Mouse (Mus musculus): ENCODE data around the gene Creb5. TPM values are rescaled to one million over a fixed set of nuclear protein-coding genes. Genes with fewer than 3 reads are reported as not detected.
A peak's percentile ranks its signal among the peaks of the same experiment; 100 is the strongest.

The Creb5 gene
- 5.0 and 5.4 TPM in 2 replicates for polyA plus RNA-seq (2015; fragmentation: Nextera tagmentation; extraction: Ambion mirVana)

GRCm38 (mm10) chr6:53287038-53287561, at the start of gene Creb5:
TSS of gene Creb5 (plus strand) at chr6:53287270.
- H3K27ac ChIP-seq: no peak within 1 kb of the TSS

DNA sequence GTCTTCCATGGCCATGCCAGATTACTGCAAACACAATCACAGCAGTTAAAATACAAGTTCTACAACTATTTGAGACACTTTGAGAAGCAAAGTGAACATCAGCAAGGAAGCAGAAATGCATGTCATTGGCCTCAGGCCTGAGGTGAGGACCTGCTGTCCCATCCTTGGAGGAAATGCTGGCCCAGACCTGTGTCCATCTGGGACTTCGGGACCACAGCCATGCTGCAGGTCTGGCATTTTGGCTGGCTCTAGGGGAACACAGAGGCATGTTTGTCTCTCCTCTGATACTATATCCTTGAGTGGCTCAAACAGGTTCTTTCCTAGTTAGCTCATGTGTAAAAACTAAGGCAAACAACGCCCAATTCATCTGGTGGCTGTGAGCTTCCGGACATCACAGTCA, 27.2 kb upstream of the Creb5 start:
- Histone ChIP-seq H3K9me3 (no peaks in the 10 kb centered on the region), H3K27ac (no peak overlapping the region), H3K4me2 (replicated peaks) (no peak overlapping the region), H3K9ac (no peak overlapping the region), H3K4me1 (replicated peaks) (no peaks in the 10 kb centered on the region), H3K36me3 (no peaks in the 10 kb centered on the region), H3K27me3 (replicated peaks) (no peaks in the 10 kb centered on the region), H3K4me3 (replicated peaks) (no peak overlapping the region)
- ATAC-seq: no peak
- 94% methylated on average over 3 of the region's 3 CpGs for WGBS

More at GRCm38 (mm10) chr6:53287038-53287561, at the start of gene Creb5:
- peak; percentile 89 for ATAC-seq
- Histone ChIP-seq H3K4me2 (replicated peaks) (peak within 1 kb of the TSS; percentile 97), H3K27me3 (replicated peaks) (peaks cover 50% of the 10 kb centered on the region), H3K4me1 (replicated peaks) (0 out of 2 replicates have a peak, but pooled peaks cover 14% of the 10 kb centered on the region), H3K9ac (peak within 1 kb of the TSS; percentile 44), H3K4me3 (replicated peaks) (peak within 1 kb of the TSS; percentile 51), H3K36me3 (no peaks in the 10 kb centered on the region), H3K9me3 (no peaks in the 10 kb centered on the region)
- WGBS: under 1% methylated on average over 45 of the region's 45 CpGs

DNA sequence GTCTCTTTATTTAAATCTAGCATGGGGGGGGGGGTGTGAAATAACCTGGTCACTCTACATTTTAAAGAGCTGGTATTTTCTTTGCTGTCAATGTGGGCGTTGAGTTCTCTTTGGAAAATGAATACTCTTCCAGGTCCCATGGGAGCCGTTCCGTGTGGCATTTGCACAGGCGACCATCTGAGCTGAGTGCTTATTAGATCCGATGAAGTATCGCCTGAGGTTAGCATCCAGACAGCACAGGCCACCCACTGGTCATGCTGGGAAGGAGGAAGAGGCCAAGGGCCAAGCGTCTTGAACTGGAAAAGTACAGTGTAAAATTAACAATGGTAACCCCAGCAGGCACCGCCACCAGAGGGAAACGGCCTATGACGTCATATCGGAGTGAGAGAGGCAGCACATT, 24.7 kb upstream of the Creb5 start:
- no peak overlapping the region for H3K4me2 ChIP-seq (replicated peaks)
- H3K36me3 ChIP-seq: no peaks in the 10 kb centered on the region
- no peak overlapping the region for H3K27ac ChIP-seq
- H3K27me3 ChIP-seq (replicated peaks): no peaks in the 10 kb centered on the region; the same call in 1 of the 2 replicates
- no peaks in the 10 kb centered on the region for H3K4me1 ChIP-seq (replicated peaks)
- WGBS: 80% methylated on average over 11 of the region's 11 CpGs
- ATAC-seq: no peak
- no peaks in the 10 kb centered on the region for H3K9me3 ChIP-seq
- no peak overlapping the region for H3K9ac ChIP-seq
- no peak overlapping the region for H3K4me3 ChIP-seq (replicated peaks)

- Histone ChIP-seq H3K4me2 (replicated peaks) (no peak overlapping the region), H3K4me3 (replicated peaks) (no peak overlapping the region), H3K27me3 (replicated peaks) (no peaks in the 10 kb centered on the region; the same call in 1 of the 2 replicates), H3K4me1 (replicated peaks) (no peaks in the 10 kb centered on the region), H3K27ac (no peak overlapping the region), H3K9me3 (no peaks in the 10 kb centered on the region), H3K36me3 (no peaks in the 10 kb centered on the region), H3K9ac (no peak overlapping the region)
- ATAC-seq: no peak
- 35% methylated on average over 7 of the region's 7 CpGs for WGBS
These were observed 20.0 kb upstream of the Creb5 start for GRCm38 (mm10) chr6:53267036-53267435.

- H3K27me3 ChIP-seq (replicated peaks): no peaks in the 10 kb centered on the region; the same call in 1 of the 2 replicates
- ATAC-seq: no peak
- H3K4me3 ChIP-seq (replicated peaks): no peak overlapping the region
- H3K36me3 ChIP-seq: no peaks in the 10 kb centered on the region
- 32% methylated on average over 12 of the region's 12 CpGs for WGBS
- H3K4me2 ChIP-seq (replicated peaks): no peak overlapping the region
- H3K9ac ChIP-seq: no peak overlapping the region
- no peaks in the 10 kb centered on the region for H3K9me3 ChIP-seq
- no peaks in the 10 kb centered on the region for H3K4me1 ChIP-seq (replicated peaks)
- no peak overlapping the region for H3K27ac ChIP-seq
These were observed 19.2 kb upstream of the Creb5 start for GRCm38 (mm10) chr6:53267732-53268505.

GRCm38 (mm10) chr6:53271216-53271615, 15.9 kb upstream of the Creb5 start:
- Histone ChIP-seq H3K27ac (no peak overlapping the region), H3K4me2 (replicated peaks) (no peak overlapping the region), H3K4me3 (replicated peaks) (no peak overlapping the region), H3K36me3 (no peaks in the 10 kb centered on the region), H3K27me3 (replicated peaks) (no peaks in the 10 kb centered on the region; the same call in 1 of the 2 replicates), H3K4me1 (replicated peaks) (no peaks in the 10 kb centered on the region), H3K9ac (no peak overlapping the region), H3K9me3 (no peaks in the 10 kb centered on the region)
- 54% methylated on average over 3 of the region's 3 CpGs for WGBS
- no peak for ATAC-seq

DNA sequence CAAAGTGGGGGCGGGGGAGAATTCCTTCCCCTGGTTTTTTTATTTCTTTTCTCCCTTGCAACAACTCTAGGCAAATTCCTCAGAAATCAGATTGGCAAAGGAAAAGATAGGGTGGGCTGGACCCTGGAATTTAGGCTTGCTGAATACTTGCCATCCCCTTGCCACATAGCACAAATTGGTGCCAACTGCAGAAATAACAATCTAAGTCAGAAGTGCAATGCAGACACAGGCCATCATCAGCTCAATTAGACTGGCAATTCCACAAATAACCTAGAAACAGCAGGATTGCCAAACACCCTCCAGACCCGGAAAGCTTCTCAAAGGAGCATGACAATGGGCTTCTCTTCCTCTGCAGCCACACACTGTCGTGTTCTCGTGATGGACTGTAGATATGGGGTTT, 15.4 kb upstream of the Creb5 start:
- no peak overlapping the region for H3K4me3 ChIP-seq (replicated peaks)
- no peaks in the 10 kb centered on the region for H3K36me3 ChIP-seq
- no peak overlapping the region for H3K27ac ChIP-seq
- no peak for ATAC-seq
- H3K4me1 ChIP-seq (replicated peaks): no peaks in the 10 kb centered on the region
- H3K9me3 ChIP-seq: no peaks in the 10 kb centered on the region
- 50% methylated on average over 4 of the region's 4 CpGs for WGBS
- no peak overlapping the region for H3K9ac ChIP-seq
- H3K4me2 ChIP-seq (replicated peaks): no peak overlapping the region
- no peaks in the 10 kb centered on the region; the same call in 1 of the 2 replicates for H3K27me3 ChIP-seq (replicated peaks)

DNA sequence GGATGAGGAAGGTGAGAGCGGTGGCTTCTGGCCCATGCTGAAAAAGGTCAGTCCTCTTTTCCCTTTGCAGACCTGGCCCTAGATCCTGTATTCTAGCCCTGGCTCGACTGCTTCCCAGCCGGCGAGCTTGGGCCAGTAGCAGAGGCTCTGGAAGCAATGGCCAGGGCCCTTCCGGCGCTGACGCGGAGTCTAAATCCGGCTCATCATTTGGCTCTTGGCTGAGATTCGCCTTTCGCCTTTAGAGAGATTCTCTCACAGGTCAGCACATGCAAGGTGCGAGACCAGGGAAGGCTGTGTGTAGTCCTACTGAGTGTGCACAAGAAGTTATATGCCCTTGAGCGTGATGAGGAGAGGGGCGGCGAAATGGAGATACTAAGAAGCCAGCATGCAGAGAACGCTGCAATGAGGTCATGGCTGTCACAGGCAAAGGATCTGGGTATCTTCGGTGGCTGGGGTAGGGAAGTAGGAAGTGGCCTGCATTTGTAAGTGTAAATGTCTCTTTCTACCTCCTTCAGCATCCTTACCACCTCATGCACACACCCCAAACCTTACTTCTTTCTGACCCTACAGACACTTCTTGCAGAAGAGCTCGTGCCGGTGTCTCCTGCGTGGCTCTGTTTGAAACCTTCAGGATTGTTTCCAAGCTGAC, 557 bp upstream of the Creb5 start:
- Histone ChIP-seq H3K4me3 (replicated peaks) (peak overlapping the region; percentile 51), H3K4me1 (replicated peaks) (0 out of 2 replicates have a peak, but pooled peaks cover 14% of the 10 kb centered on the region), H3K27me3 (replicated peaks) (peaks cover 50% of the 10 kb centered on the region), H3K36me3 (no peaks in the 10 kb centered on the region), H3K9ac (no peak overlapping the region), H3K4me2 (replicated peaks) (peak overlapping the region; percentile 97), H3K27ac (no peak overlapping the region), H3K9me3 (no peaks in the 10 kb centered on the region)
- peak; percentile 55 for ATAC-seq
- WGBS: 2% methylated on average over 20 of the region's 20 CpGs

DNA sequence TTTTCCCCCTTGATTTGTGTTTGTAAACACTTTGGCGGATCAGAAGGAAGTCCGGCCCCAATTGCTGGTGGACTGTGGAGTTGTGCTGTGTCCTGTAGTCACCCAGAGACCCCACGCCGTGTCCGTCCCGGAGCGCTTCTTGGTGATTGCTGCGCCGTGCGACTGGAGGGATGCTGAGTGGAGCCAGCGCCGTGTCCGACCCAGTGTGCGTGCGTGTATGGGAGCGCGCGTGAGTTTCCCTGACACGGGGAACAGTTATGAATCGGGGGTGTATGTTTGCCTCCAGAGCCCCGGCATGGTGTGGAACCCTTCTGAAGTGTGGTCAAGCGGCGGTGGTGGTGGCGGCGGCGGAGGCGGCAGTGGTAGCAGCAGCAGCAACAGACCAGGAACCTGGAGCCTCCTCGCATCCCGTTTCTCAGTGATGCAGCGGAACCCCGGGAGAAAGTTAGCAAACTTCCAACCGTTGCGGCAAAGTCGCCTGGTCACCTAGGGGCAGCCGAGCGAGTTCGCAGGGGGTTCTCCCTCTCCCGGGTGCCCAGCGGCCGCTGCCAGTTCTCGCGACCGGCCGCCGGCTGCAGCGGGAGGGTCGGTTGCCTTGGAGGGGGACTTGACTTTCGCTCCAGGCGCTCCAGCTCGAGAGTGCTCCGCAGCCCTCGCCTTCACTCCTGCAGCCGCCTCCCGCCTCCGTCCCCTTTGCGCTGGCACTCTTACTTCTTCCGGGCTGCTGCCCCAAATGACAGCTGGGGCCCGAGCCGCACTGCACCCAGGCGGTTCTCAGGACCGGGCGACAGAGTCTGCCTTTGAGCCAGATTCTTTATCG, 702 bp downstream of the Creb5 start:
- H3K9me3 ChIP-seq: no peaks in the 10 kb centered on the region
- H3K36me3 ChIP-seq: no peaks in the 10 kb centered on the region
- peak; percentile 54 for ATAC-seq
- peaks cover 50% of the 10 kb centered on the region for H3K27me3 ChIP-seq (replicated peaks)
- peak overlapping the region; percentile 97 for H3K4me2 ChIP-seq (replicated peaks)
- peak overlapping the region; percentile 51 for H3K4me3 ChIP-seq (replicated peaks)
- no peak overlapping the region for H3K27ac ChIP-seq
- peak overlapping the region; percentile 44 for H3K9ac ChIP-seq
- WGBS: under 1% methylated on average over 62 of the region's 63 CpGs
- H3K4me1 ChIP-seq (replicated peaks): 0 out of 2 replicates have a peak, but pooled peaks cover 14% of the 10 kb centered on the region

GRCm38 (mm10) chr6:53288584-53289558, 1.8 kb downstream of the Creb5 start:
- H3K9ac ChIP-seq: no peak overlapping the region
- no peaks in the 10 kb centered on the region for H3K36me3 ChIP-seq
- H3K27me3 ChIP-seq (replicated peaks): peaks cover 50% of the 10 kb centered on the region
- H3K4me1 ChIP-seq (replicated peaks): 0 out of 2 replicates have a peak, but pooled peaks cover 14% of the 10 kb centered on the region
- H3K27ac ChIP-seq: no peak overlapping the region
- 3% methylated on average over 24 of the region's 24 CpGs for WGBS
- no peaks in the 10 kb centered on the region for H3K9me3 ChIP-seq
- ATAC-seq: no peak
- H3K4me2 ChIP-seq (replicated peaks): peak overlapping the region; percentile 97
- peak overlapping the region; percentile 51; the same call in 1 of the 2 replicates for H3K4me3 ChIP-seq (replicated peaks)

- H3K4me2 ChIP-seq (replicated peaks): no peak overlapping the region
- no peaks in the 10 kb centered on the region for H3K9me3 ChIP-seq
- H3K9ac ChIP-seq: no peak overlapping the region
- H3K27me3 ChIP-seq (replicated peaks): peaks cover 42% of the 10 kb centered on the region
- 0 out of 2 replicates have a peak, but pooled peaks cover 14% of the 10 kb centered on the region for H3K4me1 ChIP-seq (replicated peaks)
- no peak overlapping the region for H3K27ac ChIP-seq
- no peaks in the 10 kb centered on the region for H3K36me3 ChIP-seq
- H3K4me3 ChIP-seq (replicated peaks): no peak overlapping the region
- ATAC-seq: no peak
- WGBS: 26% methylated on average over 5 of the region's 5 CpGs
These were observed 2.6 kb downstream of the Creb5 start for GRCm38 (mm10) chr6:53289659-53290058.
